Mouse (Mus musculus) forebrain, embryonic 14.5 days (tissue): Measurements from ENCODE around the gene Bfsp2. TPM values are rescaled to one million over a fixed set of nuclear protein-coding genes. Genes with fewer than 3 reads are reported as not detected.

Experiments
- ATAC-seq: fragments of 200-750 bp; cut with Nextera tagmentation; 2 replicates; pipeline ENCODE4 v1.8.0; 2017; ENCODE audit warnings: mild to moderate bottlenecking, moderate library complexity
- DNase-seq: peaks from one replicate; pipeline ENCODE4 v3.0.0-alpha.2; 2015; ENCODE audit warnings: low spot score
- H3K27ac ChIP-seq: fragments of 300-500 bp; sonication (generic); 2 replicates; pipeline ENCODE4 v1.5.1; 2014; ENCODE audit warnings: low read depth, mild to moderate bottlenecking, control low read depth, low read length, moderate library complexity
- H3K27me3 ChIP-seq: fragments of 300-500 bp; sonication (generic); replicated peaks from 2 replicates; pipeline ENCODE4 v1.6.1; 2014; ENCODE audit warnings: low read length, control low read depth, mixed read lengths; ENCODE audit not compliant: control insufficient read depth, insufficient read depth
- H3K36me3 ChIP-seq: fragments of 300-500 bp; sonication (generic); 2 replicates; pipeline ENCODE4 v1.6.1; 2014; ENCODE audit warnings: low read length, control low read depth; ENCODE audit not compliant: control insufficient read depth, insufficient read depth
- H3K4me1 ChIP-seq: fragments of 300-500 bp; sonication (generic); 2 replicates; pipeline ENCODE4 v1.6.1; 2014; ENCODE audit warnings: antibody characterized with exemption, low read length, control low read depth; ENCODE audit not compliant: control insufficient read depth, insufficient read depth
- H3K4me2 ChIP-seq: fragments of 300-500 bp; sonication (generic); 2 replicates; pipeline ENCODE4 v1.6.1; 2014; ENCODE audit warnings: mild to moderate bottlenecking, control low read depth, low read length
- H3K4me3 ChIP-seq: fragments of 300-500 bp; sonication (generic); 2 replicates; pipeline ENCODE4 v1.5.1; 2014; ENCODE audit warnings: low read depth, low read length, control low read depth
- H3K9ac ChIP-seq: fragments of 300-500 bp; sonication (generic); 2 replicates; pipeline ENCODE4 v1.6.1; 2014; ENCODE audit warnings: mild to moderate bottlenecking, low read length, control low read depth, moderate library complexity
- H3K9me3 ChIP-seq: fragments of 300-500 bp; sonication (generic); replicated peaks from 2 replicates; pipeline ENCODE4 v1.6.1; 2016; ENCODE audit warnings: low read length, control low read depth, mixed read lengths; ENCODE audit not compliant: control insufficient read depth
- WGBS: fragments of 180-500 bp; shearing (Covaris S2); extraction: QIAGEN DNeasy Blood & Tissue Kit; methylation state at CpG from one replicate; pipeline ENCODE4 v1.1.7; 2014; 5-methylcytosine and 5-hydroxymethylcytosine counted together
- polyA plus RNA-seq: library from polyadenylated mRNA; unstranded; fragments of >200 nt; fragmentation: Nextera tagmentation; extraction: Ambion mirVana; gene quantifications from 2 replicates; pipeline ENCODE4 v1.2.1, GENCODE M21; 2014

The Bfsp2 gene
- polyA plus RNA-seq, 1 experiment from 2014 or later: 1.5 TPM

GRCm38 (mm10) chr9:103505067-103505466 is 24.8 kb upstream of the Bfsp2 start:
- 12% methylated on average over 5 of the region's 5 CpGs for WGBS
- Histone ChIP-seq H3K4me3 (no peak overlapping the region), H3K27ac (peak overlapping the region; percentile 88), H3K36me3 (no peaks in the 10 kb centered on the region), H3K4me2 (peak overlapping the region; percentile 28; the same call in 1 of the 2 replicates), H3K9ac (no peak overlapping the region), H3K27me3 (no peaks in the 10 kb centered on the region), H3K9me3 (no peaks in the 10 kb centered on the region), H3K4me1 (peaks cover 48% of the 10 kb centered on the region)
- DNase-seq: peak; percentile 77
- peak; percentile 66 for ATAC-seq

DNA sequence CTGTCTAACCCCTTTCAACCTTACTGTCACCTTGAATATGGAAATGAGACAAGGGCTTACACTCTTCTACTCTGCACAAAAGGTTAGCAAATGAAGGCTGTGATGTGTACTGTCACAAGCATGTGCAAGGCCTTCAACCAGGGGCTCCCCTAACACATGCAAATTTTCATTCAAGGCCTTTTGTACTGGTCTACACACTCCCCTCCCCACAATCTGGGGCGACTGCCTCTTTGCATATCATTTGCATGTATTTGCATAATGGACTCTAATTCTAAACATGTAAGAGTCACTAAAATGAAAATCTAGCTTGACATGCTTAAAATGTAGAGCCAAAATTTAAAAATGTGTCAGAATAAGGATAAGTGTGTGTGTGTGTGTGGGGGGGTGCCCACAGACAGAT is 24.4 kb upstream of the Bfsp2 start:
- DNase-seq (peak; percentile 96), ATAC-seq (peak; percentile 95)
- no peaks in the 10 kb centered on the region for H3K9me3 ChIP-seq
- no peaks in the 10 kb centered on the region for H3K36me3 ChIP-seq
- H3K4me1 ChIP-seq: peaks cover 48% of the 10 kb centered on the region
- H3K4me3 ChIP-seq: no peak overlapping the region
- H3K9ac ChIP-seq: no peak overlapping the region
- H3K4me2 ChIP-seq: peak overlapping the region; percentile 28; the same call in 1 of the 2 replicates
- no peaks in the 10 kb centered on the region for H3K27me3 ChIP-seq
- H3K27ac ChIP-seq: peak overlapping the region; percentile 88
- WGBS: 4% methylated on average over 1 of the region's 1 CpGs

- no peaks in the 10 kb centered on the region for H3K27me3 ChIP-seq
- DNase-seq: peak; percentile 37
These were observed 23.5 kb upstream of the Bfsp2 start for GRCm38 (mm10) chr9:103503586-103504298.

DNA sequence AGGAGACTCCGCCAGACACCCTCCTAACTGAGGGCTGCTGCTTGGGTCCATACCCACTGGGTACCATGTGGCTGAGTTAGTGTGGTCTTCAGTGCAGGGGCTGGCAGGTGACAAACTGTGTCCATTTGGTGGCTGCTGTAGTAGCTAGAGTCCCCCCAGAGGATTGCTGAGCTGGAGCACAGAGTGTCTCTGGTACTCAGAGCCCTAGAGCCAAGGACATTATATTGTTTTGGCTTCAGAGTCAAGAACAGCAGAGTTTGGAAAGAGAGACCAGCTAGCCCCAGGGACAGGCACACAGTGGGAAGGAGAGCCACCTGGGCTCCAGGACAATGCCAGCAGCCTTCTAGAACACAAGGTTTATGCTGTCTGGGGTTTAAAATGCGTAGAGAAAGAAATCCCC is 22.4 kb upstream of the Bfsp2 start:
- Histone ChIP-seq H3K27me3 (no peaks in the 10 kb centered on the region), H3K9me3 (no peaks in the 10 kb centered on the region), H3K27ac (peak overlapping the region; percentile 92), H3K4me2 (no peak overlapping the region), H3K36me3 (peaks cover 14% of the 10 kb centered on the region; the same call in 1 of the 2 replicates), H3K4me1 (peaks cover 48% of the 10 kb centered on the region), H3K9ac (0 out of 2 replicates have a peak overlapping the region, but pooled peaks have one; percentile 35), H3K4me3 (no peak overlapping the region)
- ATAC-seq (no peak), DNase-seq (no peak)
- 70% methylated on average over 2 of the region's 2 CpGs for WGBS

More at GRCm38 (mm10) chr9:103503586-103504298, 23.5 kb upstream of the Bfsp2 start:
- no peak overlapping the region for H3K4me3 ChIP-seq
- no peak overlapping the region for H3K9ac ChIP-seq
- peaks cover 48% of the 10 kb centered on the region for H3K4me1 ChIP-seq
- WGBS: 81% methylated on average over 3 of the region's 3 CpGs
- H3K36me3 ChIP-seq: peaks cover 9% of the 10 kb centered on the region; the same call in 1 of the 2 replicates
- H3K9me3 ChIP-seq: no peaks in the 10 kb centered on the region
- peak overlapping the region; percentile 78 for H3K27ac ChIP-seq
- no peak overlapping the region for H3K4me2 ChIP-seq
- no peak for ATAC-seq

DNA sequence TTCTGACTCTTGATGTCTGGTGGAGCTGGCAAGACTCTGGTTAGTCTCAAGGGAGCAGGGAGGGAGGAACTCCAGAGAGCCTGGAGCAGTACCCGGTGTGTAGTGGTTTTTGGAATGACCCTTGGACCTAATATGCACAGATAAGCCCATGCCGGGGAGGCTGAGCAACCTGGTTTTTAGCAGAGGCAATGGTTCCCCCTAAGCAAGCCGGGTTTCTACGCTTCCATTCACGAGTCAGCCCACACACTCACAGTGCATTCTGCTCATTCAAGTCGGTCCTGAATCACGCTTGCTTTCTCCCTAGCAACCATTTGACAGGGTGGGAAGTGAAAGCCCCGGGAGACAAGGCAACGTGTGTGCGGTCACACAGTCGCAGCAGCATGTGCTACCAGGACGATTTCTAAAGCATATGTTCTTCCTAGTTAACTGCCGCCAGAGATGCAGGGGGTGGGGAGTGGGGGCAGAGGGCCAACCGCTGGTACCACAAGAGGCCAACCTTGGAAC is 21.7 kb upstream of the Bfsp2 start:
- Histone ChIP-seq H3K27me3 (no peaks in the 10 kb centered on the region), H3K9ac (peak overlapping the region; percentile 35; the same call in 1 of the 2 replicates), H3K27ac (peak overlapping the region; percentile 92), H3K4me1 (peaks cover 45% of the 10 kb centered on the region), H3K36me3 (peaks cover 17% of the 10 kb centered on the region), H3K9me3 (no peaks in the 10 kb centered on the region), H3K4me2 (peak overlapping the region; percentile 19), H3K4me3 (no peak overlapping the region)
- DNase-seq (peak; percentile 93), ATAC-seq (peak; percentile 59)
- 4% methylated on average over 14 of the region's 14 CpGs for WGBS

DNA sequence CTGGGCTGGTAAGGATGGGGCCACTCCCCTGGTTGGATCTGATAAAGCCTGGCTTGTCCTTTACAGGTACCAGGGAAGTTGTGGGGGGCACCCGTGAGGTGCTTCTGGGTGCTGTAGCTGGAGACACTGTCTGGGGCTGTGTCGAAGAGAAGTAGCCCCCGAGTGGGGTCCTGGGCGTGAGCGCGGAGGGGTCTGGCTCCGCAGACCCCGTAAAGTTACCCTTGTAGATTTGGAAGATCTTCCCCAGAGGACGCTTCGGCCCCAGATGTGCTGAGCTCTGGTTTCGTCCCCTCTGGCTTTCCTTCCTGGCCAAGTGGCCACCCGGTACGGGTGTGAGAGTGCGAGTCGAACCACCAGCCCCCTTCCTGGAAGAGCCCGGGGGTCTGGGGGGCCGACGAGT is 19.1 kb upstream of the Bfsp2 start:
- H3K27me3 ChIP-seq: no peaks in the 10 kb centered on the region
- no peaks in the 10 kb centered on the region for H3K9me3 ChIP-seq
- H3K9ac ChIP-seq: no peak overlapping the region
- H3K4me2 ChIP-seq: no peak overlapping the region
- no peak for DNase-seq
- peaks cover 32% of the 10 kb centered on the region for H3K4me1 ChIP-seq
- H3K36me3 ChIP-seq: peaks cover 17% of the 10 kb centered on the region
- H3K27ac ChIP-seq: no peak overlapping the region
- no peak overlapping the region for H3K4me3 ChIP-seq
- WGBS: 93% methylated on average over 18 of the region's 18 CpGs
- no peak for ATAC-seq

DNA sequence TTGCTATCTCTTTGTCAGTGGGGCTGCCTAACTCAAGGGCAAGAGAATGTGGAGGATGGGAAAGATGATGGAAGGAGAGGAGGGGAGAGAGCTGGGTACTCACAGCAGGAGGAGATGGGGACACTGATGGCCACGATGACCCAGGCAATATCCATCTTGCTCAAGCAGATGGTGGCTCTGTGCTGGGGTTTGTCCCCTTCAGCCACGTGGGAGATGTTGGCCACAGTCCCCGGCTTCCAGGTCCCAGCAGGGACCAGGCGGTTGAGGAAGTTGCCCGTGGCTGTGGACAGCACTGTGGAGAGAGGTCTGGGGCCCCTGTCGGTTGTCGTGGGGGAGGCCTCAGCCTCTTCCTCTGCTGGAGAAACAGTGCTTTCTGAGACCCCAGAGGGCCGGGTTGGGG is 18.5 kb upstream of the Bfsp2 start:
- no peak overlapping the region for H3K4me2 ChIP-seq
- 79% methylated on average over 8 of the region's 8 CpGs for WGBS
- no peaks in the 10 kb centered on the region for H3K9me3 ChIP-seq
- H3K36me3 ChIP-seq: peaks cover 17% of the 10 kb centered on the region
- DNase-seq (no peak), ATAC-seq (no peak)
- H3K4me3 ChIP-seq: no peak overlapping the region
- H3K27me3 ChIP-seq: no peaks in the 10 kb centered on the region
- no peak overlapping the region for H3K27ac ChIP-seq
- peaks cover 26% of the 10 kb centered on the region for H3K4me1 ChIP-seq
- no peak overlapping the region for H3K9ac ChIP-seq

GRCm38 (mm10) chr9:103495391-103495790 is 15.2 kb upstream of the Bfsp2 start:
- WGBS: 91% methylated on average over 11 of the region's 11 CpGs
- H3K9ac ChIP-seq: no peak overlapping the region
- no peak overlapping the region for H3K4me3 ChIP-seq
- no peak overlapping the region for H3K4me2 ChIP-seq
- H3K4me1 ChIP-seq: peaks cover 4% of the 10 kb centered on the region
- H3K27me3 ChIP-seq: no peaks in the 10 kb centered on the region
- H3K9me3 ChIP-seq: no peaks in the 10 kb centered on the region
- ATAC-seq (no peak), DNase-seq (no peak)
- H3K36me3 ChIP-seq: peaks cover 17% of the 10 kb centered on the region
- H3K27ac ChIP-seq: no peak overlapping the region
